Mouse (Mus musculus) ZHBTc4 (cell line): ENCODE measurements at regions not wholly inside any gene's neighbourhood (a gene's known extent, or its start where the extent isn't known, plus 50 kb on each side); places are given as distances from the start of the nearest gene placed in this dataset.

Source experiments
- DNase-seq: peaks from one replicate; pipeline ENCODE4 v3.0.0-alpha.2; 2011; ENCODE audit warnings: low read depth, low spot score

DNA sequence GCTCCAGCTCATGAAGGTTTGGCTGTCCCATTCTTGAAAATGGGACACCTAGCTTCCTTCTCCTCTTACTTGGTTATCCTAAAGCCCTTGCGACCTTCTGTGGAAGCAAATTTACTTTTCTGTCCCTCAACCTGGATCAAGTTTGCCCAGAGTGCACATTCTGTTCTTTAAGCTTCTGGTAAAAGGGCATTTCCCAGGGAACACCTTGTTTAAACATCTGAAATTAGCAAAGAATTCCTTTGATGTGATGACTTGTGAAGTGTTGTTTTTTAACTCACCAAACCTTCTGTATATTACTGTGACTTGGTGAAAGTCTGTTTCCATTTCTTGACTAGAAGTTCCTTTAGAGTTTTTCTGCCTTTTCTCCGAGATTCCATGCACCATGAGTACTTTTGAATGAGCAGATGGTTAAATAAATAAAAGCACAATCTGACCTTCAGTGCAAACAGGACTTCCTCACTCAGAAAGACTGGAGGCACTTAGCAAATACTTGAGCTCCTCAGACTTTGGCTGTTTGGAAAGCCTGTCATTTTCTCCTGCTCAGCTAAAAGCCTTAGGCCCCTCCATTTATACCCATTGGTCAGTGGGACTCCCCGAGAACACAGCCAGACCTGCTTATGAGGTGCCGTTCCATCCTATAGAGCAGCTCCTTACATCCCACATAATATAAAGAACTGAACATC is 69.3 kb upstream of the Rprm start:
- DNase-seq, result no peak

DNA sequence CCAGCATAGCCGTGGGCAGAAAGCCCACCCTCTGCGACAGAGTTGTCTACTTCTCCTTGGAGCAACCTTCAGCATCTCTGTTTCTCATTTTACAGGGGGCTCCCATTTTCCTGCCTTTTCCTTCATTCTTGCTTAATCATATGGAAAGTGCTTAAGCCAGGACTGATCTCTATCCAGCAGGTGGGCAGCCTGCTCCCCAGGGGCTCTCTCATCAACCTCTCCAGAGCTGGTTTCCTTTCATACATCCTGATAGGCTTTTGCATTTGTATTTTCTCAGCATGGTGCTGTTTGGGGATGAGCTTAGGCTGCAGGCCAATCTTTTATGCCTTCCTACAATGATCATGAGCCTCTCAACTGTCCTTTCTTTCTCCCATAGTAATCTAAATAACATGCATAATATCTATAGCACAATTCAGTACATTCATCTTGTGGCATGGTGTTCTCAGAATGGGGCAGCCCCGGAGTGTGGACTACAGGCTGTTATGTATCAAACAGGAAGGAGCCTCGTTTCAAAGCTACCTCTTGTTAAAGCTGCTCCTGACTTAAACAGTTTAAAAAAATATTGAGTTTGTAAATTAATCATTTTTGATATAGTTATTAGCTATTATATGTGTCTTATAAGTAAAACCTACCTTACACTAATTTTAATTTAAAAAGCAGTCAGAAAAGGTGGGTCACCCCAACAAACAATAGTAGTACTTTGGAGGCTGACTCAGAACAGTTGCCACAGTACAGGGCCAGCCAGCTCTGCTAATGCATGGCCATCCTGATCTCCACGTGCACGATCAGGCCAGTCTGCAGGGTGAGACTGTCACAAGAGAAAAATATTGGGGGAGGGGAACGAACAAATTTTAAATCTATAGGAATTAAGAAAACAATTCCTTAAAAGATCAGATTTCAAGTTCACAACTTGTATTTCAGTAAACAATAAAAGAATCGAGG is 73.6 kb upstream of the Rprm start:
- DNase-seq, result peak; percentile 41

DNA sequence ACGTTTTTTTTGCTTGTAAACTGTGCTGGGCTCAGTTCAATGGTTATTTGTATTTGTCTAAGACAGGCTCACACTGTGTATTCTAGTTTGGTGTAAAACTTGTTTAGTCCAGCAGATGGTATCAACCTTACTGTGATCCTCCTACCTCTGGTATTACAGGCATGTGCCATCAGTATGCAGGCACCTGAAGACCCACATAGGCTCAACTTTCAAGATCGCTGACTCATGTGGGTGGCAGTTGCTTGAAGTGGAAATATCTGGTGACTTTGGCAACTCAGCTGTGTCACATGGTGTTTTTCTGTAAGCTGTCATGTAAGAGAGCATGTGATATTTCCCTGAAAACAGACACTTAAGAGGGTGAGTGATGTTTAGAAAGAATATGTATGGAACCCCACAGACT is 92.2 kb upstream of the Rprm start:
- peak; percentile 4 for DNase-seq

DNA sequence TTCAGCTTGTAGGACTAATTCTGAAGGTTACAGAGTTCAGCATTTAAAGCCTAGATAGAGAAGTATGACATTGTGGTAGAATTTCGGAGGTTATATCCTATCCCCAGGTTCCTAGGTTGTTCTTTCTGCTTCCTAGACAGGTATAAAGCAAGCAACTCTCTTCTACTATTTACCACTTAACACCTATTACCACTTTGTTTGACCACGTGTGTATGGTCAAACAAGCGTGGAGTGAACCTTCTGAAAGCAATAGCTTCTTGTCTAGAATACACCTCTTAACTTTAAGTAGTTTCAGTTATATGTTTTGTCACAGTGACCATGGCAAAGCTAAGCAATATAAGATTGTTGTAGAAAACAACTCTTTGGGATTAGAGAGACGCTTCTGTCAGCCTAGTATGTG is 105.5 kb upstream of the Rprm start:
- DNase-seq, result no peak

DNA sequence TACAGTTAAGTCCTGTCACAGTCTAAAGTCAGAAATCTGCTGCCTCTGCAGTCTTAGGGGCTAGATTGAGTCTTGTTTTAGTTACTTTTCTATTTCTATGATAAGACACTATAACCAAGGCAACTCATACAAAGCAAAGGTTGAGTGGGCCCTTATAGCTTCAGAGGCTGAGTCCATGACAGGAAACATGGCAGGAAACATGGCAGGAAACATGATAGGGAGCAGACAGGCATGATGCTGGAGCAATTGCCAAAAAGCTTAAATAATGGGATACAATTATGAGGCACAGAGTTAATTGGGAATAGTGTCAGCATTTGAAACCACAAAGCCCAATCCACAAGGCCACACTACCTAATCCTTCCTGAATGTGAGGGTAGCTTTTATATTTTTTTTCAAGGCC is 113.0 kb upstream of the Rprm start:
- no peak for DNase-seq

DNA sequence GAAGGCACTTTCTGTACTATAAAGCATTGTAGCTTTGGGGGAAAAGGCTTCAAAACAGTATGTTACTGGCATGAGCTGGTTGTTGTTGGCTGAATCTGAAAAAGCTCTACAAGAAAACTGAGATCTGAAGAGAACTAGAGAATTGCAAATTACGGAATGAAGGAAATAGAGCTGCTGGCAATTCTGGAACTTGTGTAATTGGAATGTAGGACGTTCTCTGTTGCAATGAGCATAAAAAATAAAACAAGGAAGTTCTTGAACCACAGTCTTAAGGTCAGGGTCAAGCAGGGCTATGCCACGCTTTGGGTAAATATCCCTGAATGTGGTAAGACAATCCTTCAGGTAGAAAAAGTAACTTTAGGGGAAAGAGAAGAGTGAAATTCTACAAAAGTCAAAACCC is 130.2 kb upstream of the Rprm start:
- DNase-seq, result no peak

DNA sequence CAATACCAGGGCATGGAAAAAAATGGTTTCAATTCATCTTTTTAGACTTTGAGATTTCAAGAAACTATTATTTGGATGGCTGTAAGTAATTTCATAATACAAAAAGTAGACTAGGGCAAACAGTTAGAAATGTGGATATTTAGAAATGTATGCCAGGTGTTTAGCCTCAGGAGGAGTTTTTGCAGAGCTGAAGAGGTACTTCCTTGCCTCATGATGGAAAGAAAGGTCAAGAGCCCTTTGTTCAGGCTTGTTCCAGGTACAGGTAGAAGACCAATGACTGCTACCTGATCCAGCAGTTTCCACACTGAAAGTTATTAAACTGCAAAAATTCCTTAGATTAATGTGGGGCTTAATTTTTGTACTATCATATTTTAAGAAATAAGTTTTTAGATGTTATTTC is 143.3 kb upstream of the Rprm start:
- no peak for DNase-seq

DNA sequence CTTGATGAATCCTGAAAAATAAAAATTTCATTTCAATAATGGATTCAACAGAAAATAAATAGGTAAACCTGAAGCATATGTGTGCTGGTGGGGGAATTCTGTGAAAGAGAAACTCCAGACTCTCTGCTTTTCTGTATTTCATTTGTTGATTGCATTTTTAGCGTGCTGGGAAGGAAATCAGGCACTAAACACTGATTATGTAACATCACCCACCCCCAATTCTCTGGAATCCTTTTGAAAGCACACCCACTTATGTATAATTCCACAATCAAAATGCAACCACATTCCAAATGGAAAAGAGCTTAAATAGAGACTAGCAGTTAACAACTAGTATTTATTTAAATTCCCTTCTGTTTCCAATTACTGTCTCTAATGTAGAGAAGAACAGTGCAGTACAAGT is 143.7 kb upstream of the Rprm start:
- DNase-seq, result no peak

DNA sequence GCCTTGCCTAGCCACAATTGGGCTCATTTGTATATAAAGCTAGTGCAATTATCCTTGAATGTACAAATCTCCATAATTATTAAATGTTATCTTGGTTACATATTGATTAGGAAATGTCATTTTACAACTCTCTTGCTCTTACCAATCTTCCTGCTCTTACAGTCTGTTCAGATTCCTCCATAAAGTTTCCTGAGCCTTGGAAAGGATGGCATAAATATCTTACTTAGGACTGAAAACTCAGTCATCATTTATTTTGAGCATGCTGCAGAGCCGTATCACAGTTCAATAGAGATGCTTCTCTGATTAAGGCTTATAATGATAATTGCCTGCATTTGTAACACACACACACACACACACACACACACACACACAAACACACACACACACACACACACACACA is 151.4 kb upstream of the Rprm start:
- no peak for DNase-seq

DNA sequence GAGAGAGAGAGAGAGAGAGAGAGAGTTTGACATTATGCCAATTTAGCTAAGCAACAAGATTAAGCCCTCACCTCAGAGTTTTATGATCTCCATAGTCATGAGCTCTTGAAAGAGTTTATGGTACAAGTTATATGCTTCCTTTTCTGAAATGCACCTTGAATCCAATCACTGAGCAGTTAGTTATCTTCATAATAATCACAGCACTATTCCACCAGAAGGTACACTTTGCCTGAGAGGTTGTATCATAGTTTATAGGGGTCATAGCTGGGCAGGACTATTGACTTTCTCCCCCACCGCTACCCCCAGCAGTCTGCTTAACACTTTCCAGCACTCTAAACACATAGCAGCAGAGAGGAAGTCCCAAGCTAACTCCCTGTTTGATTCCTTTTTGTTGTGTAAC is 151.8 kb upstream of the Rprm start:
- DNase-seq, result no peak

DNA sequence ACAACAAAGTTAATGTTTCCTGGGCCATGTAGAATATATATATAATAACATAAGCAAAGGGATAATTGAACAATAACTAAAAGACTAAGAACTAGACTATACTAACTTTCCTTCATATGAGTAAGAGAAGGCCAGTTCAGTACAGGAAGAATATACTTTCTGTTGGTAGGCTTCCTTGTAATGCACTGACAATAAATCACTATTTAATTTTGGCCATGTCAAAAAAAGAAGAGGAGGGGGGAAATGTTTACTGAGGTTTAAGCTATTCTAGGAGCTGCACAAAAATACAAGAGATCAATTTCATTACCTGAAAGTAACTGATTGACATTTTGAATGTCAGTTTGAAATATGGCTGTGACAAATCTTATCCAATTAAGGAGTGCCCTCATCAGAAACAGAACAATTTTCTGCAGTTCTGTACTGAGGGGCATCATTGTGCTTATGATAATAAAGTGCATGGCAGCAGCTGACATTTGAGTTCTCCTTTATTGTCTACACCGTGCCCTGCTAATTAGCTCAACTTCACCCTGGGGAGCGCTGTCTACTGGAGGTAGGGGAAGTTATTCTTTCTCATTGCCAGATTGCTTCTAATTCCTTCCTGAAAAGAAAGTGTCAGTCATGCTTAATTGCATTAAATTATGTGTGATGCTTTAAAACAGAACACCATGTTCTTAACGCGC is 171.2 kb upstream of the Galnt13 start:
- DNase-seq, result no peak

DNA sequence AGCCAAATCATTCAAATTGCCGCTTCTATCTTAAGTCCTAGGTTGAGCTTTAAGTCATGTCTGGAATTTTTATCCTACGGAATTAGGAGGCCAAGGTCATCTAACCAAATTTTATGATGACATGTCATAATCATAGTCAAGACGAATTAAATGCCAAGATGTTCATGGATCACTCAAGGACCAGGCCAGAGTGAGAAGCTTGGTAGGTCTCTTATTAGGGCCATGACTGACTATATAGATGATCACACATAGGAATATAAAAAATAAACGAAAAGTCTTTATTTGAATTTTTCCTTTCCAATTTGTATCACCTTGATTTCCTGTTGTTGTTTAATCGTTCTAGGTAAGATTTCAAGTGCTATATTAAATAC is 170.7 kb upstream of the Galnt13 start:
- no peak for DNase-seq

DNA sequence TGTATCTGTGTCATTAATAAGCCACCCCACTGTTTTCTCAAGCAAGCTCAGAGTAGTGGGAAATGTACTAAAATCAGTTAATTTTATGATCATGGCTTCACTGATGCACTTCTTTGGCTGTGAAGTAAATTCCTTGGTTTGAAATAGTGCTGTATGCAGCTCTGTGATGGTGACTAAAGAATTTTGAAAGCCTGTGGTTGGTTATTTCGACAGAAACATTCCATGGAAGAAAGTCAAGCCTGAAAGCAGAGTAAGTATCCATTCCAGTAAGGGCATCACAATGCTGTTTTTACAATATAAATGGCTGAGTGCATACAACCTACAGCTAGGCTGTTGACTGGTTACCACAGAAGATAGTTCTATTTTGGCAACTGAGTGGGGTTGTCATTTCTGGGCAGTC is 154.2 kb upstream of the Galnt13 start:
- no peak for DNase-seq

DNA sequence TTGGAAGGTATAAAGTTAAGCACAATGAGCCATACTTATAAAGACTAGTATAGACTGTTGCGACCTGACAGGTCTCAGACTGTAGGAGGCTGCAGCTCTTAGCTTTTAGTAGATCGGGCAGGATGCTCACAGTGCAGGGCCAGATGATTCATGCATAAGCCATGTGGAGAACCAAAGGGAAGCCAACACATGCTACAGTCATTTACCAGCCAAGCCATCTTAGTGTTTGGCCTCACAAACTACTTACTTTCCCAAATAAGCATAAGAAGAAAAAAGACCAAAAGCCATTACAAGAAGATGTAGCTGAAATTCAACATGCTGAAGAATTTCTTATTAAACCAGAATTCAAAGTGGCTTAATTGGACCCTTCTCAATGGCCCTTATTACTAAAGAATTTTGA is 152.2 kb upstream of the Galnt13 start:
- DNase-seq, result no peak

DNA sequence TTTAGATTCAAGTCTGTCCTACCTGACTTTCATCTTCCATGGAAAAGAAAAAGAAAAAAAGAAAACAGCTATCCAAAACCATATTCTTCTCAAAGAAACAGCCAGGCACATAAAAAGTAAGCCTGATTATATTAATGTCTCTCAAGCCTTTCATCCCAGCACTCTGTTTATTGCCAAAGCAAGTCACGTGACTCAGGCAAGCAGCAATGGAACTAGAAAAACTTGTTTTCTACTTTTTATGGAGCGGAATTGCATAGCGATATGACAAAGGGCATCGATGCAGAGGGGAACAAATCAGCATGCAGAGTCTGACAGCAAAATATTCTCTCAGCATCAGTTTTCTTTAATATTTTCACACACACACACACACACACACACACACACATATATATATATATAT is 130.6 kb upstream of the Galnt13 start:
- no peak for DNase-seq

DNA sequence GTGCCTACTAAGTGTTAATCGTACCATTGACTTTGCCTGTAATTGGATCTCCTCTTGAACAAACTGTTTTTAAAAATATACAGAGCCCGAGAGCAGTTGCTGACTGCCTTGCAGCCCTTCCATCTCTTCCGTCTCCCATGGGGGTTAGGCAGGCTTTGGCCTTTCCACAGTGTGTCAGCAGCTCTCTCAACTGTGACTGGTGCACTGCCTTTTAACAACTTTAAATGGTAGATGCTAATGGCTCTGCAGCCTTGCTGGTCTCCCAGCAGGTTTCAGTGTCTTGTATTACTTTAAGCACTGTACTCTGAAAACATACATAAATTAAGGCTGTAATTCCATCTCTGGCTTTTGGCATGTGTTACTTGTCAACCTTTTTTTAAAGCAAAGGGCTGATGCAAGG is 117.6 kb upstream of the Galnt13 start:
- DNase-seq, result no peak

DNA sequence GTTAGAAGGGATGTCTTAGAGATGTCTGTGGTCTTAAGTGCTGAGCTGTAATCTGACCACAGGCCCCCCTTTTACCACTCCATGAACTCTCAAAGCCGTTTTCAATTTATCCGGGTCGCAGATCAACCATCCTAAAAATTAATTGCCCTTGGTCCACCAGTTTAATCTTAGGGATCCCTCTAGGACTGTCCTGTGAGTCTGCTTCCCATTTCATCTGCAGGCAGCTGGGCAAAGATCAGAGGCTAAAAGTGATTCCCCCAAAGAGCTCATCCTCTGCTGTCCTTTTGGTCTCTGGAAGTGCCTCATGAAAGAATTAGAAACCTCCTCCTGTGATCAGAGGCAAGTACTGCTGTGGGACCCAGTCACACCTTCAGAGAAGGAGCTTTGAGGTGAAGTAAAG is 69.2 kb upstream of the Galnt13 start:
- DNase-seq, result peak; percentile 30

DNA sequence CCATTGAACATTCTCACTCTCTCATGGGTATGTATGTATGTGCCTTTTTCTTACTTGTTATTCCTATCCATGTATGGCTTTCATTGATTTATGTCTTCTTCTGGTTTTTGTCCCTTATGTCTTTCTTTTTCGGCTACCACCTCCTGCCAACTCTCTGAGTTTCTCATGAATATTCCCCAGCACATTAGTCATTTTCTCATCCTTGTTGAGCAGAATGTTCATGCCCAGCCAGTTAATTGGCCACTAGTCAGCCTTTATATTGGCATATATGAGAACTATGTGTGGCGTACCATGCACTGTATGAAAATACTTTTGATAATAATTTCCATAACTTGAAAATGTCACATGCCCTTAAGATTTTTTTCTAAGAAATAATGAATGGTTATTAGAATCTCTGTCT is 56.8 kb upstream of the Galnt13 start:
- no peak for DNase-seq
